Mouse (Mus musculus) erythroblast, embryonic 14.5 days (primary cell): Measurements from ENCODE around the gene Gper1.

ENCODE experiments used
- GATA1 ChIP-seq: IDR thresholded peaks from 2 replicates; pipeline ENCODE4 v1.6.1; 2012; ENCODE audit warnings: low read length, inconsistent platforms, mixed read lengths
- TAL1 ChIP-seq: IDR thresholded peaks from 3 replicates; pipeline ENCODE4 v1.6.1; 2012; ENCODE audit warnings: low read length, inconsistent platforms, mixed read lengths

DNA sequence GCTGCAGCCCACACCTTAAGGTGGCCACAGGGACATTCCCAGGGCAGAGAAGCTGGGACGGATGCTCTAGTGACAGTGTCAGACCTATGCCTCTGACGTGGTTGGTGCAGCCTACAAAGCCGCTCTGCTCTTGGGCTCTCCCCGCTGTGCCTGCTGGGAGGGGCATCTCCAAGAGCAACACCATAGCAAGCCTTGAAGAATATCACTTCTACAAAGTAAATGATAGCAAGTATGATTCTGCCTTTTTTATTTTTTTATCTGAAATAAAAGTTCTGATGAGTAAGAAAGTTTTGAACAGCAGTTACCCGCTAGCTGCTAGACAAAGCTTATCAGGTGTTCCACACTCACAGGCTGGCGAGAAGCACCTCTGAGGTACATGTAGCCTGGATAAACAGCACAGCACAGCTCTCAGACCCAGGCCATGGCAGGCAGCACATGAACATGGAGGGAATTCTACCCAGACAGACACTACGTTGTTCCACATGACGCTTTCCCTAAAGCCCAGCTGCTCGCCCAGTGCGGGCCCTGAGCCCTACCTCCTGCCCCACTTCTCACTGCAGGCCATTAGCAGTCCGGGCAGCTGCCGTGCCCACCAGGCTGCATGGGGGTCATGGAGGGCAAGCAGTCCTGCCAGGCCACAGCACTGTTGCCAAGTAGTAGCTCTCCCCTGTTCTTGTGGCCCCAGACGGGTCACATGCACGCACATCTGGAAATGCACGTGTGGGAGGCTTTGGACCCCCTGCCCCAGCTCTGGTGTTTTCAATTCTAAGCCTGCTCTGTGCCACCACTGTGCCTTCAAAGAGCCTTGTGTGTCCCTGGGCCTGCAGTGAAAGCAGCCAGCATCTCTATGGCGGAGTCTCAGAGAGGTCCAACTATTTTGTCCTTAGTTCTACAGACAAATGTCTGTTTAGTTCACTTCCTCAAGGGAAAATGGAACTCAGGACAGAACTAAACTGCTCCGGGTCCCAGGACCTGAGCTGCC, 34.0 kb upstream of the Gper1 start:
- TF ChIP-seq GATA1 (peak; percentile 60), TAL1 (peak; percentile 70)
